Mouse (Mus musculus) hindbrain, embryonic 16.5 days (tissue): ENCODE results near the gene Oxsr1. TPM values are rescaled to one million over a fixed set of nuclear protein-coding genes. Genes with fewer than 3 reads are reported as not detected.
"Not testable (repeated sequence)": the region's sequence is repeated elsewhere in the genome, so short reads cannot be mapped to it uniquely, and the experiment has no call there.

Experiments
- ATAC-seq: fragments of 200-750 bp; cut with Nextera tagmentation; 2 replicates; pipeline ENCODE4 v1.8.0; 2017; ENCODE audit warnings: moderate TSS enrichment, moderate library complexity
- H3K27ac ChIP-seq: fragments of 300-500 bp; sonication (generic); 2 replicates; pipeline ENCODE4 v1.5.1; 2014; ENCODE audit warnings: low read depth, mild to moderate bottlenecking, control low read depth, low read length, moderate library complexity
- H3K27me3 ChIP-seq: fragments of 300-500 bp; sonication (generic); replicated peaks from 2 replicates; pipeline ENCODE4 v1.6.1; 2014; ENCODE audit warnings: low read length; ENCODE audit not compliant: control insufficient read depth, insufficient read depth
- H3K36me3 ChIP-seq: fragments of 300-500 bp; sonication (generic); 2 replicates; pipeline ENCODE4 v1.6.1; 2014; ENCODE audit warnings: mild to moderate bottlenecking, low read length, moderate library complexity, mixed read lengths; ENCODE audit not compliant: control insufficient read depth, insufficient read depth
- H3K4me1 ChIP-seq: fragments of 300-500 bp; sonication (generic); 2 replicates; pipeline ENCODE4 v1.6.1; 2014; ENCODE audit warnings: low read depth, low read length; ENCODE audit not compliant: control insufficient read depth, insufficient read depth
- H3K4me2 ChIP-seq: fragments of 300-500 bp; sonication (generic); 2 replicates; pipeline ENCODE4 v1.6.1; 2014; ENCODE audit warnings: mild to moderate bottlenecking, low read length, control low read depth, moderate library complexity
- H3K4me3 ChIP-seq: fragments of 300-500 bp; sonication (generic); 2 replicates; pipeline ENCODE4 v1.5.1; 2014; ENCODE audit warnings: mild to moderate bottlenecking, low read length, control low read depth, moderate library complexity
- H3K9ac ChIP-seq: fragments of 300-500 bp; sonication (generic); 2 replicates; pipeline ENCODE4 v1.6.1; 2014; ENCODE audit warnings: low read depth, mild to moderate bottlenecking, control low read depth, low read length, moderate library complexity
- H3K9me3 ChIP-seq: fragments of 300-500 bp; sonication (generic); 2 replicates; pipeline ENCODE4 v1.6.1; 2014; ENCODE audit warnings: mild to moderate bottlenecking, low read length, moderate library complexity; ENCODE audit not compliant: control insufficient read depth
- WGBS: fragments of 180-500 bp; shearing (Covaris S2); extraction: QIAGEN DNeasy Blood & Tissue Kit; methylation state at CpG from one replicate; pipeline ENCODE4 v1.1.7; 2014; 5-methylcytosine and 5-hydroxymethylcytosine counted together
- polyA plus RNA-seq: library from polyadenylated mRNA; unstranded; fragments of >200 nt; fragmentation: Nextera tagmentation; extraction: Ambion mirVana; gene quantifications from 2 replicates; pipeline ENCODE4 v1.2.1, GENCODE M21; 2015

Oxsr1 gene
- polyA plus RNA-seq, 1 experiment from 2014 or later: 12.1 TPM

- H3K36me3 ChIP-seq: peaks cover 12% of the 10 kb centered on the region
- WGBS: 92% methylated on average over 6 of the region's 6 CpGs
These were observed 54.1 kb downstream of the Oxsr1 start for GRCm38 (mm10) chr9:119268120-119268519.

GRCm38 (mm10) chr9:119266121-119266395 lies 56.2 kb downstream of the Oxsr1 start:
- not testable (repeated sequence) for H3K4me2 ChIP-seq

More at GRCm38 (mm10) chr9:119268120-119268519, 54.1 kb downstream of the Oxsr1 start:
- H3K9me3 ChIP-seq: no peaks in the 10 kb centered on the region
- no peak overlapping the region for H3K4me2 ChIP-seq
- no peak overlapping the region for H3K27ac ChIP-seq
- no peaks in the 10 kb centered on the region for H3K27me3 ChIP-seq
- no peak overlapping the region for H3K4me3 ChIP-seq
- ATAC-seq: no peak
- no peaks in the 10 kb centered on the region for H3K4me1 ChIP-seq
- no peak overlapping the region for H3K9ac ChIP-seq

GRCm38 (mm10) chr9:119265373-119266120 lies 56.7 kb downstream of the Oxsr1 start:
- 84% methylated on average over 1 of the region's 1 CpGs for WGBS
- H3K27me3 ChIP-seq, ATAC-seq, H3K4me3 ChIP-seq, H3K9ac ChIP-seq, H3K4me2 ChIP-seq, H3K4me1 ChIP-seq, H3K9me3 ChIP-seq, H3K27ac ChIP-seq: not testable (repeated sequence)
- H3K36me3 ChIP-seq: peaks cover 12% of the 10 kb centered on the region

More at GRCm38 (mm10) chr9:119266121-119266395, 56.2 kb downstream of the Oxsr1 start:
- 94% methylated on average over 5 of the region's 5 CpGs for WGBS
- not testable (repeated sequence) for H3K27me3 ChIP-seq, ATAC-seq, H3K4me3 ChIP-seq, H3K9me3 ChIP-seq, H3K4me1 ChIP-seq, H3K9ac ChIP-seq, H3K27ac ChIP-seq
- peaks cover 12% of the 10 kb centered on the region for H3K36me3 ChIP-seq

GRCm38 (mm10) chr9:119263067-119263466 lies 59.2 kb downstream of the Oxsr1 start:
- H3K36me3 ChIP-seq: peaks cover 13% of the 10 kb centered on the region

GRCm38 (mm10) chr9:119260825-119261224 lies 61.4 kb downstream of the Oxsr1 start:
- H3K9me3 ChIP-seq: no peaks in the 10 kb centered on the region
- no peak overlapping the region for H3K9ac ChIP-seq
- no peaks in the 10 kb centered on the region for H3K4me1 ChIP-seq
- H3K36me3 ChIP-seq: peaks cover 16% of the 10 kb centered on the region
- H3K27me3 ChIP-seq: no peaks in the 10 kb centered on the region
- WGBS: 97% methylated on average over 2 of the region's 2 CpGs
- no peak overlapping the region for H3K27ac ChIP-seq
- no peak overlapping the region for H3K4me2 ChIP-seq
- ATAC-seq: no peak
- H3K4me3 ChIP-seq: no peak overlapping the region

More at GRCm38 (mm10) chr9:119263067-119263466, 59.2 kb downstream of the Oxsr1 start:
- Histone ChIP-seq H3K4me1 (no peaks in the 10 kb centered on the region), H3K9me3 (no peaks in the 10 kb centered on the region), H3K9ac (no peak overlapping the region), H3K27me3 (no peaks in the 10 kb centered on the region), H3K4me2 (no peak overlapping the region), H3K27ac (no peak overlapping the region), H3K4me3 (no peak overlapping the region)
- no peak for ATAC-seq
- WGBS: 95% methylated on average over 4 of the region's 4 CpGs

- 93% methylated on average over 2 of the region's 2 CpGs for WGBS
- no peak overlapping the region for H3K9ac ChIP-seq
- no peak overlapping the region for H3K4me3 ChIP-seq
- H3K4me2 ChIP-seq: no peak overlapping the region
- H3K9me3 ChIP-seq: no peaks in the 10 kb centered on the region
- H3K4me1 ChIP-seq: no peaks in the 10 kb centered on the region
- ATAC-seq: no peak
- H3K27me3 ChIP-seq: no peaks in the 10 kb centered on the region
- H3K36me3 ChIP-seq: peaks cover 23% of the 10 kb centered on the region
- H3K27ac ChIP-seq: no peak overlapping the region
These were observed 63.4 kb downstream of the Oxsr1 start for GRCm38 (mm10) chr9:119258785-119259184.

- no peaks in the 10 kb centered on the region for H3K9me3 ChIP-seq
- no peak overlapping the region for H3K9ac ChIP-seq
- no peaks in the 10 kb centered on the region for H3K27me3 ChIP-seq
- WGBS: 90% methylated on average over 5 of the region's 5 CpGs
- no peak overlapping the region for H3K27ac ChIP-seq
- peaks cover 23% of the 10 kb centered on the region for H3K36me3 ChIP-seq
- no peak for ATAC-seq
- no peak overlapping the region for H3K4me2 ChIP-seq
- no peak overlapping the region for H3K4me3 ChIP-seq
- no peaks in the 10 kb centered on the region for H3K4me1 ChIP-seq
These were observed 64.1 kb downstream of the Oxsr1 start for GRCm38 (mm10) chr9:119258128-119258527.

GRCm38 (mm10) chr9:119256161-119256560 lies 66.1 kb downstream of the Oxsr1 start:
- Histone ChIP-seq H3K9me3 (no peaks in the 10 kb centered on the region), H3K27me3 (no peaks in the 10 kb centered on the region), H3K4me3 (no peak overlapping the region), H3K36me3 (peaks cover 23% of the 10 kb centered on the region), H3K4me2 (no peak overlapping the region), H3K27ac (no peak overlapping the region), H3K9ac (no peak overlapping the region), H3K4me1 (no peaks in the 10 kb centered on the region)
- 97% methylated on average over 12 of the region's 12 CpGs for WGBS
- no peak for ATAC-seq

- Histone ChIP-seq H3K27ac (no peak overlapping the region), H3K4me2 (no peak overlapping the region), H3K9ac (no peak overlapping the region), H3K27me3 (no peaks in the 10 kb centered on the region), H3K36me3 (peaks cover 23% of the 10 kb centered on the region), H3K9me3 (no peaks in the 10 kb centered on the region), H3K4me1 (no peaks in the 10 kb centered on the region), H3K4me3 (no peak overlapping the region)
- ATAC-seq: no peak
- 92% methylated on average over 1 of the region's 1 CpGs for WGBS
These were observed 67.1 kb downstream of the Oxsr1 start for GRCm38 (mm10) chr9:119255096-119255495.
